Mouse (Mus musculus): ENCODE measurements around the gene Kmo. TPM values are rescaled to one million over a fixed set of nuclear protein-coding genes. Genes with fewer than 3 reads are reported as not detected.

The Kmo gene
- polyA plus RNA-seq, 1 experiment from 2014 or later, result not detected

DNA sequence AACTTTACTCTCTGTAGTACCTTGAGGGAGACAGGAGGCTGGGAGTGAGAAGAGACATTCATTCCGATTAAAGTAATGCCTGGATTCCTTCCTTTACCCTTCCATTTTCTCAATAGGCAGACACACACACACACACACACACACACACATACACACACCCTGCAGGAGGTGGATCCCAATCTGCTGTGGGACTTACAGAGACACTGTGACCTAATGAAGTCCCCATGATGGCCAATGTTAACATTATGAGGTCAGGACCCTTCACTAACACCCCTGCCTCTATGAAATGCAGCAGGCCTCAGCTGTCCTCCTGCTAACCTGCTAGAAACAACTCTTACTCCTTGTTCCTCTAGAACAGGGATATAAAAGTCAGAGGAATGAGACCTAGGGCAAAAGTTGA is 78.1 kb downstream of the Kmo start, which contains the start of gene Wdr64:
Gene Wdr64 (plus strand): TSS at position 301 of the 400 bp plus-strand sequence.
- no peak within 1 kb of the TSS for H3K9ac ChIP-seq (ENCODE audit: low read length)
- H3K4me1 ChIP-seq (ENCODE audit: control insufficient read depth, insufficient read depth, low read length), result no peaks in the 10 kb centered on the region
- H3K27ac ChIP-seq (ENCODE audit: low read depth, low read length), result no peak within 1 kb of the TSS
- H3K27me3 ChIP-seq (replicated peaks; ENCODE audit: control insufficient read depth, insufficient read depth, low read length), result no peaks in the 10 kb centered on the region
- H3K4me3 ChIP-seq (ENCODE audit: low read depth, low read length), result no peak within 1 kb of the TSS
- ATAC-seq (no peak), DNase-seq (ENCODE audit: low spot score) (no peak)
- no peaks in the 10 kb centered on the region for H3K36me3 ChIP-seq (ENCODE audit: control insufficient read depth, insufficient read depth, low read length)
- no peaks in the 10 kb centered on the region for H3K9me3 ChIP-seq (replicated peaks; ENCODE audit: control insufficient read depth, low read length)
- 78% methylated on average over 1 of the region's 1 CpGs for WGBS
- H3K4me2 ChIP-seq (ENCODE audit: low read length), result no peak within 1 kb of the TSS

DNA sequence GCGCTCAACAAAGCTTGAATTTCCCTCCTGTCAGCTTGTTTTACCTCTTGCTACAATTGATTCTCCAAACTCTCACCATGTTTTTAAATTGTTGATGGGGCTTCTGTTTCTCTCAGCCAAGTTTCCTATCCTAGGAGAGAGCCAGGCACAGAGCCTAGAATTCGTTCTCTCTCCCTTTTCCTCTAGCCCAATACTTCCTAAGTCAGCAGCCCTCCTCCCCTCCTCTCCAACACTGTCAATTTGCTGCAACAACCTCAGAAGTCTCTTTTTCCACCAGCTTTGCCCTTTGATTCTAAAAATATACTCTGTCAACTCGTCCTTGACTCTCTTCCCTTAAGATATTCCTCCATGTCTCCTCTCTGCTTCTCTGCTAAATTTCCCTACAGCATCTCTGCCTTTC is 79.2 kb downstream of the Kmo start:
- WGBS, result 75% methylated on average over 3 of the region's 3 CpGs
- ATAC-seq (no peak), DNase-seq (ENCODE audit: low spot score) (no peak)
- Histone ChIP-seq H3K27ac (ENCODE audit: low read depth, low read length) (no peak overlapping the region), H3K9me3 (replicated peaks; ENCODE audit: control insufficient read depth, low read length) (no peaks in the 10 kb centered on the region), H3K4me1 (ENCODE audit: control insufficient read depth, insufficient read depth, low read length) (no peaks in the 10 kb centered on the region), H3K9ac (ENCODE audit: low read length) (no peak overlapping the region), H3K4me3 (ENCODE audit: low read depth, low read length) (no peak overlapping the region), H3K36me3 (ENCODE audit: control insufficient read depth, insufficient read depth, low read length) (no peaks in the 10 kb centered on the region), H3K4me2 (ENCODE audit: low read length) (no peak overlapping the region), H3K27me3 (replicated peaks; ENCODE audit: control insufficient read depth, insufficient read depth, low read length) (no peaks in the 10 kb centered on the region)

DNA sequence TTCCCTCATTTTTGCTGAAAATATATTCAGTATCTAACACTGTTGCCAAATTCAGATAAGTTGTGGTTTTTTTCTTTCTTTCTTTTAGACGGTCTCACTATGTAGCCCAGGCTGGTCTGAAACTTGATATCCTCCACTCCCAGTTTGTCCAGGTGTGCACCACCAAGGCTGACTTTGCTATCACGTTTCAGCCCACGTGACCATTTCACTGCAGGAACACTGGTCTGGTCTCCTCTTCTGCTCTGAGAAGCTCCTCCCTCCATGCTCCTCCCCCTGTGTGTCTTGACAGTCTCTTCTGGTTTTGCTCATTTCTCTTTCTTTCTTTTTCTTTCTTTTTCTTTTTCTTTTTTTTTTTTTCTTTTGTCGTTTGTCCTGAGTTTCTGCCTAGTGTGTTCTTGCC is 79.6 kb downstream of the Kmo start:
- Histone ChIP-seq H3K4me2 (ENCODE audit: low read length) (no peak overlapping the region), H3K9ac (ENCODE audit: low read length) (no peak overlapping the region), H3K36me3 (ENCODE audit: control insufficient read depth, insufficient read depth, low read length) (no peaks in the 10 kb centered on the region), H3K4me3 (ENCODE audit: low read depth, low read length) (no peak overlapping the region), H3K27ac (ENCODE audit: low read depth, low read length) (no peak overlapping the region), H3K4me1 (ENCODE audit: control insufficient read depth, insufficient read depth, low read length) (no peaks in the 10 kb centered on the region), H3K27me3 (replicated peaks; ENCODE audit: control insufficient read depth, insufficient read depth, low read length) (no peaks in the 10 kb centered on the region), H3K9me3 (replicated peaks; ENCODE audit: control insufficient read depth, low read length) (no peaks in the 10 kb centered on the region)
- DNase-seq (ENCODE audit: low spot score), result no peak
- WGBS, result 37% methylated on average over 4 of the region's 4 CpGs
- no peak for ATAC-seq

DNA sequence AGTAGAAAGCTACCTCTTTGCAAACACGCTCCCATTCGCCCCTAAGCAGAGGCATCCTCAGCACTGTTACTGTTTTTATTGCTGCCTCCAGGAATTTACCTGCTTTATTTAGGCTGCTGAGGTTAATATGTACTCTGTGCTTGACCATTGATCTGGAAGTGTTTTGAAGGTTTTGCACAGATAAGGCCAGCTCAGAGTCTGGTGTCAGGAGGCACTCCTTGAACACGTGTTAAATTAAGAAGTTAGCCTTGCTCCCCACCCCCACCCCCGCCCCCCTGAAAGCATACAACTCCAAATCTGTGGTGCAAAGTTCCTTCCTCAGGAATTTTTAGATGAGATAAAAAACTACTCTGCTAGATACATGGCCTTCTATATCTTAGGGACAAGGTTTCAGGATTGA is 81.0 kb downstream of the Kmo start:
- H3K4me1 ChIP-seq (ENCODE audit: control insufficient read depth, insufficient read depth, low read length), result no peaks in the 10 kb centered on the region
- no peak for ATAC-seq
- H3K9me3 ChIP-seq (replicated peaks; ENCODE audit: control insufficient read depth, low read length), result no peaks in the 10 kb centered on the region
- H3K27ac ChIP-seq (ENCODE audit: low read depth, low read length), result no peak overlapping the region
- no peaks in the 10 kb centered on the region for H3K36me3 ChIP-seq (ENCODE audit: control insufficient read depth, insufficient read depth, low read length)
- no peak overlapping the region for H3K4me3 ChIP-seq (ENCODE audit: low read depth, low read length)
- no peaks in the 10 kb centered on the region for H3K27me3 ChIP-seq (replicated peaks; ENCODE audit: control insufficient read depth, insufficient read depth, low read length)
- no peak overlapping the region for H3K9ac ChIP-seq (ENCODE audit: low read length)
- no peak for DNase-seq (ENCODE audit: low spot score)
- WGBS, result 83% methylated on average over 4 of the region's 4 CpGs
- no peak overlapping the region for H3K4me2 ChIP-seq (ENCODE audit: low read length)

DNA sequence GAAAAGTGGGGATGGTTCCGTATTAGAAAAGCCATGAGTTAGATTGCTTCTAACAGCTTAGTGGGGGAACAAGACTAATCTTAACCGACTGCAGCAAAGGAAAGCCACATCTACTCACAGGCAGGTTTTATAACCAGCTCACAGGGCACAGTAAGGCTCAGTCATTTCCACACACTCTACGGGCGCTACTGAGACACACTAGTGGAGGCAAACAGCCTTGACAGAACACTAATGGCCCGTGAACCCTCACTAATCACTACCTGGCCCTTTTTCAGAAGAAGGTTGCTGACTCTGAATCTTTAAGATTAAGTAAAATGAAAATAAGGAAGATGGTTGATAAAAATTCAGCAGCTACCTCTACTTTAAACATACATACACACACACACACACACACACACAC is 87.4 kb downstream of the Kmo start:
- Histone ChIP-seq H3K4me2 (ENCODE audit: low read length) (no peak overlapping the region), H3K4me1 (ENCODE audit: control insufficient read depth, insufficient read depth, low read length) (no peaks in the 10 kb centered on the region), H3K27me3 (replicated peaks; ENCODE audit: control insufficient read depth, insufficient read depth, low read length) (no peaks in the 10 kb centered on the region), H3K4me3 (ENCODE audit: low read depth, low read length) (no peak overlapping the region), H3K9me3 (replicated peaks; ENCODE audit: control insufficient read depth, low read length) (no peaks in the 10 kb centered on the region), H3K36me3 (ENCODE audit: control insufficient read depth, insufficient read depth, low read length) (no peaks in the 10 kb centered on the region), H3K27ac (ENCODE audit: low read depth, low read length) (no peak overlapping the region), H3K9ac (ENCODE audit: low read length) (no peak overlapping the region)
- DNase-seq (ENCODE audit: low spot score) (no peak), ATAC-seq (no peak)
- 74% methylated on average over 5 of the region's 5 CpGs for WGBS

DNA sequence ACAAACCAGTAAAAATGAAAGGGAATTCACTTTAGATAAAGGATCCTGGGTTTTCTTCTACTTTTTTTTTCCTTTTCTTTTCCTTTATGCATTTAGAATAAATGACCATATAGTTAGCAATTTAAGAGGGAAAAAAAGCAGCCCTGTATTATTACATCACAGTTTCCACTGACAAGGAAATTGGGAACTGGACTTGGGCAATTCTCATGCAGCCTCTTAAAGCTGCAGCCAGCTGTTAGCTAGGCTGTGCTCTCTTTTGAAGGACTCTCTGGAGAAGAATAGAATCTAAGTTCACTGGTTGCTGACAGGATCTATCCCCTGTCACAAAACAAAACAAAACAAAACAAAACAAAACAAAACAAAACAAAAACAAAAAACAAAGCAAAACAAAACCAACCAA is 87.8 kb downstream of the Kmo start:
- Histone ChIP-seq H3K4me2 (ENCODE audit: low read length) (no peak overlapping the region), H3K4me1 (ENCODE audit: control insufficient read depth, insufficient read depth, low read length) (no peaks in the 10 kb centered on the region), H3K4me3 (ENCODE audit: low read depth, low read length) (no peak overlapping the region), H3K9ac (ENCODE audit: low read length) (no peak overlapping the region), H3K27me3 (replicated peaks; ENCODE audit: control insufficient read depth, insufficient read depth, low read length) (no peaks in the 10 kb centered on the region), H3K36me3 (ENCODE audit: control insufficient read depth, insufficient read depth, low read length) (no peaks in the 10 kb centered on the region), H3K9me3 (replicated peaks; ENCODE audit: control insufficient read depth, low read length) (no peaks in the 10 kb centered on the region), H3K27ac (ENCODE audit: low read depth, low read length) (no peak overlapping the region)
- no peak for DNase-seq (ENCODE audit: low spot score)
- no peak for ATAC-seq

Other genes starting within 250 kb of the Kmo start
- gene Rgs7, start 127.9 kb upstream of the Kmo start, polyA plus RNA-seq (2014; fragmentation: Nextera tagmentation; extraction: Ambion mirVana), result 19.1 and 23.0 TPM in 2 replicates
- gene Fh1, start 5.3 kb downstream of the Kmo start, polyA plus RNA-seq (2014; fragmentation: Nextera tagmentation; extraction: Ambion mirVana), result 91.5 and 107 TPM in 2 replicates
- gene Opn3, start 72.4 kb downstream of the Kmo start, polyA plus RNA-seq (2014; fragmentation: Nextera tagmentation; extraction: Ambion mirVana), result 4.3 and 4.9 TPM in 2 replicates
- 2.0 and 2.5 TPM in 2 replicates for gene Chml, start 72.5 kb downstream of the Kmo start, polyA plus RNA-seq (2014; fragmentation: Nextera tagmentation; extraction: Ambion mirVana)
- gene Wdr64, start 78.2 kb downstream of the Kmo start, polyA plus RNA-seq (2014; fragmentation: Nextera tagmentation; extraction: Ambion mirVana), result not detected in 2 replicates

Measured in forebrain, embryonic 14.5 days (tissue).